Mouse (Mus musculus) lung, postnatal 0 days (tissue): ENCODE measurements around the gene Eno3.

Source experiments
- CTCF ChIP-seq: IDR thresholded peaks from 2 replicates; pipeline ENCODE4 v1.5.1; 2016; ENCODE audit warnings: antibody characterized with exemption, mild to moderate bottlenecking
- EP300 ChIP-seq: IDR thresholded peaks from 2 replicates; pipeline ENCODE4 v1.6.1; 2016; ENCODE audit warnings: antibody characterized with exemption, mild to moderate bottlenecking, control low read depth

DNA sequence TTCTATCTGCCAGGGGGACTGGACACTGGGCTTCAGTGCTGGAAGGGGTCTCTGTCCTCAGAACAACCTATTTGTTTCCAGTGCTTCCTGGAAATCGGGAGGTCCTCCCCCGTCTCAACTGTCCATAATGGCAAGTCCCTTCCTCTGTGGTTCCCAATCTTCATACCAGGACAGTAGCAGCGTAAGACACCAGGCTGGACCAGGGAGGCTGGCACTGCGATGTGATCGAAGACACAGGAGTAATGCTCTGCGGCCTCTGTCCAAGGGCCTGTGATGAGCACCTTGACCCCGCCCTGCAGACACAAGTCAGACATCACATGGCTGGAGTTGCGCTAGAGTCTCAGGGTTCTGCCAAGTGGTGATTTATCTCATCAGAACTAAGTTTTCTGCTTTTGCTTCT, 22.4 kb downstream of the Eno3 start:
- TF ChIP-seq CTCF = no peak
- no peak for TF ChIP-seq EP300
